Mouse (Mus musculus): Measurements from ENCODE around the gene Fat3. TPM values are rescaled to one million over a fixed set of nuclear protein-coding genes. Genes with fewer than 3 reads are reported as not detected.

Fat3 gene
- polyA plus RNA-seq, 1 experiment from 2014 or later = 5.8 TPM

DNA sequence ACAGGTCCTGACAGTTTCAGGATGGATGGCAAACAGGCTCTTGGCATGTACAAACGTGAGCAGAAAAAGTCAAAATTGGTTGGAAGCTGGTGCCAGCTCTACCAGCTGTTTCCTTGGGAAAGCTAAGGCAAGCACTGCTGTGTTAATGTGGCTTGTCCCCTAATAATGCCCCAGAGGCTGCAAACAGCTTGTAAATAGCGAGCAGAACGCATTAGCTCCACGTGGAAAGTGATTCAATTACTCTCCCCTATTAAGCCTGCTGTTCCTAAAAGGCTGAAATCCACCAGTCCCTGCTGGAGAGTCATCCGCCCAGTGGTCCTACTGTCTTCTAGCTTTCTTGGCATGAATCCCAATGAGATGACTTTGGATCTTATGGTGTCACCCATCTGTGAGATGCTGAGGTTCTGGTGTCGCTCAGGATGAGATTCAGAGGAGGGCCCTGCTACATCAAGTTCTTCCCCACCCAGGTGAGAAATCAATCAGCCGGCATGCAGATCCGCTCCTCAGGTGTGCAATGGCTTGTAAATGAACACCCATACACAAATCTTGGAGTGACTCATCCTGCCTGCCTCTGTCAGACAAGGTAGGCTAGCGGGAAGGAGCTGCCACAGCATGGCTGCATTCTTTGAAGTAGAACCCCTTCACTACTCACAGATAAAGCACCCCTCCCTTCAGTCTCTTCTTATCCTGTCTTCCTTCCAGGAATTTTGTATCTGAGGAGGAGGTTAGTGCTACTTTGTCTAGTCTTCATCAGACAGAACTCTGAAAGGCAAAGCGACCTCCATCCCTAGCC is 634.6 kb downstream of the Fat3 start:
- peaks cover 17% of the 10 kb centered on the region for H3K4me1 ChIP-seq
- H3K4me3 ChIP-seq = no peak overlapping the region
- 42% methylated on average over 10 of the region's 10 CpGs for WGBS
- no peaks in the 10 kb centered on the region for H3K9me3 ChIP-seq
- H3K27me3 ChIP-seq = no peaks in the 10 kb centered on the region
- H3K27ac ChIP-seq = no peak overlapping the region
- no peak overlapping the region for H3K4me2 ChIP-seq (replicated peaks)
- H3K9ac ChIP-seq = no peak overlapping the region
- H3K36me3 ChIP-seq = no peaks in the 10 kb centered on the region
- ATAC-seq (ENCODE audit: low FRiP score, low read depth) = peak; percentile 64

DNA sequence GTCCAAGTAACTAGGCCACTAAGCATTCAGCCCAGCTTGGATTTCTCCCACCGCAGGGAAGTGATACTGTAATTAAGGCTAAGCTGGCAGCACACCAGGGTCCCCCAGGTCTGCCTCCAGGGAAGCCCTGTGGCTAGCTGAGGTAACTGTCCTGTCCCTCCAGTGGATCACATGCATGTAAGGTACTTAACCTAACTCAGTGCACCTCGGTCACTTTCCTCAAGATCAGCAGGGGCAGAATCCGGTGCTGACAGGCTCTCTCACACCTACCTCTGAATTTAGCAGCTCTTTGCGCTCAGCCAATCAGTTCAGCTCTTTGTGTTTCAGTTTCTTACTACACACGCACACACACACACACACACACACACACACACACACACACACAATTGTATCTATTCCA is 639.7 kb downstream of the Fat3 start:
- 55% methylated on average over 5 of the region's 5 CpGs for WGBS
- no peaks in the 10 kb centered on the region for H3K27me3 ChIP-seq
- no peak overlapping the region for H3K9ac ChIP-seq
- no peak overlapping the region for H3K4me3 ChIP-seq
- no peak for ATAC-seq (ENCODE audit: low FRiP score, low read depth)
- no peaks in the 10 kb centered on the region for H3K36me3 ChIP-seq
- H3K9me3 ChIP-seq = no peaks in the 10 kb centered on the region
- no peak overlapping the region for H3K4me2 ChIP-seq (replicated peaks)
- H3K4me1 ChIP-seq = peaks cover 12% of the 10 kb centered on the region
- H3K27ac ChIP-seq = no peak overlapping the region

Data from limb, embryonic 13.5 days (tissue).